Mouse (Mus musculus) yolk sac, embryonic 10.5 days (tissue): ENCODE measurements around the gene Uvrag.

Experiments used
- DNase-seq: peaks from one replicate; pipeline ENCODE4 v3.0.0-alpha.2; 2017; ENCODE audit warnings: low spot score

The Uvrag gene

DNA sequence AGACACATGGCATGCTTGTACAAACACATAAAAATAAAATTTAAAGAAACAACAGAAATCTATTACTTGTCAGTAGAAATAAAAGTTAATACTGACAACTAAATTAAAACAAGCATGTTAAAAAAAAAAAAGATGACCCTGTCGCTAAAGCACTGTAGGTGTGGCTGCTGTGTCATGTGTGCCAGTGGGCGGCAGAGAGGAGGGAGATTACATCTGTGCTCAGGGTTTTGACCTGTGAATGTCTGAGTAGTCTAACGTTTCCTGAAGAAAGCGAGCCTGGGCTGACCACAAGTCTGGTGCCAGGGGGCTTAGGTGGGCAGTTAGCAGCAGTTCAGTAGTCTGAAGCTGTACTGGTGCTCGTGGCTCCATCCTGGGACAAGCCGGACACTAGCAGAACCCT lies 205.2 kb downstream of the Uvrag start:
- DNase-seq: no peak

DNA sequence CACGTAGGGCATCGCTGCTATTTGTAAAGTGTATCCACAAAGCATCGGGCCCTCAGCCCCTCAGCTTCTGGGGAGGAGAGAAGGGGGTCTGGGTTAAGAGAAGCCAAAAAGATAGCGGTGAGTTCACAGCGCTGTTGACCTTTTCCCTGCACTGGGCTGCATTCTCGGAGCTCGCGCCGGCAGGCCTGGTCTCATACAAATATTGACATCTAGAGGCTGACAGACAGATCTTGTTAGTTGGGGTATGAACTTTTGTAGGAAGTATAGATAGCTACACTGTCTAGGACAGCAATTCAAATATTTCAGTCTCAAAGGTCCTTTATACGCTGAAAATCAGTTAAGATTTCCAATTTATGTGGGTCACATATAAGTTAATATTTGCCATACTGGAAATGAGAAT lies 205.7 kb downstream of the Uvrag start:
- DNase-seq: peak; percentile 36

DNA sequence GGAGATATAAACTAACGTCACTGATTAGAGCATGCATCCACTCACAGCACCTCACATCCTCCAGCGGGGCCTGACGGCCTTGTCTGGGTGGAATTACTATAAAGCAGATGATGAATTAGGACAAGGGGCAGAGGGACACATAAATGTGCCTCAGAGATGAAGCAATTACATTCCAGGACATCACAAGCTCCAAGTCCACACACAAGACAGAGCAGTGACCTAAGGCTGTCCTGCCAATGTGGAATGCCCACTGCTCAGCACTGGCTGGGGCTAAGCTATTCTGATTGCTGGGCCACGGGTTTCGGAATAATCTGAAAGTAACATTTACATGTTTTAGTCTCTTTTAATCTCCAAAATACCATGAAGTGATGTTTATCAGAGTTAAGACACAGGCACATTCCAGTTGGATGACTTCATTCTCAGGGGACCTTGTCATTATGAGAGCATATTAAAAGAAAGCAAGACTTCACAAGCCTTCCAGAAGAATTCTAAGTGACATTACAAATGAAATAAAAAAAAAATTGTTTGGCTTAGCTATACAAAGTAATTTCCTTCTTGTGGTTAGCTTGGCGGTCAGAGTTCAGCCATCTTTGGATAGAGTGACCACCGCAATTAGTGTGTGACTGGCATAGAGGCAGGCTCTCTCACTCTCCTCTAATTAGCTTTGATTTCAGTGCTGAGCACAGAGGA lies 212.5 kb downstream of the Uvrag start:
- no peak for DNase-seq

DNA sequence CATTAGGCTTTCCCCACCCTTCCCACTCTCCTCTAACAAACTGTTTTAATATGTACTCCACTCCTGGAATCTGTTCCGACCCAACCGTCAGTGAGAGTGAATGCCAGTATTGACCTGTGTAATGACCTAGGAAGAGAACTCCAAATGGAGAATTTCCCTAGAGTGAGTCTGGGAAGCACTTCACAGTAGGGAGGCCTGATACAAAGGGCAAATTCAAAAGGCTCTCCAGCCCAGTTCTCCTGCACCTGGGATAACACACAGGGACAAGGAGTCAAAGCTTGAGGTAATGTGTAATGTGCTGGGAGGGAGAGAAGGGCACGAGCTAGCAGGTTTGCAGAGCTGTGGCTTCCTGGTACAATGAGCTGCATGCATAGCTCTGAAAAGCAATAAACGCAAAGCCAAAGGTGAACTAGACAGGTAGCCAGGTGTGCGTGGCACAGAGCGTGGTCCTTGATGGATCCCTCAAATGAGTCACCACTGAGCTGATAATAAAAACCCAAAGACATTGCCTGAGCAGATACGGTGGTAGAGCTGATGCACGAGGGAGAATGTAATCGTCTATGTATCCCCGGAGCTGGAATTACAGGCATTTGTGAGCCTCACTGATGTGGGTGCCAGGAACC lies 213.9 kb downstream of the Uvrag start:
- no peak for DNase-seq

DNA sequence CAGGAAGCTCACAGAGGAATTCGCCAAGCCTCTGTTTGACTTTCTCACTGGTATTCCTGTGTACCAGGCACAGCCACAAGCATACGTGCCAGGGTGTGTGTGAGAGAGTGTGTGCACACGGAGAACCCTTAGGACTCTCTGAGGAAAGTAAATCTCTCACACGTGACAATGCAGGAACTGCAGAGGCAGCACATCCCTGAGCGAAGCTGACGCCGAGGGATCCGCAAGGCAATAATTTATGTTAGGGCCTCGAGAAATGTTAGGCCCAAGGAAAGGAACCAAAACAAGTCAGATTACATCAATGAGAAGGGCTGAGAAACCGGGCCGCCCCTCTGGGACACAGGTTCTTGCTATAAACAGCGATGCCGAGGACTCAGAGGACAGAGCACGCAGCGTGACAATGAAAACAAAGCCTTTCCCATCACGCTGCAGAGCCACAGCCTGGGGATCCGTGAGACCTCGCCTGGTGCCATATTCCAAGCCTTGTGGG lies 216.5 kb downstream of the Uvrag start:
- no peak for DNase-seq

DNA sequence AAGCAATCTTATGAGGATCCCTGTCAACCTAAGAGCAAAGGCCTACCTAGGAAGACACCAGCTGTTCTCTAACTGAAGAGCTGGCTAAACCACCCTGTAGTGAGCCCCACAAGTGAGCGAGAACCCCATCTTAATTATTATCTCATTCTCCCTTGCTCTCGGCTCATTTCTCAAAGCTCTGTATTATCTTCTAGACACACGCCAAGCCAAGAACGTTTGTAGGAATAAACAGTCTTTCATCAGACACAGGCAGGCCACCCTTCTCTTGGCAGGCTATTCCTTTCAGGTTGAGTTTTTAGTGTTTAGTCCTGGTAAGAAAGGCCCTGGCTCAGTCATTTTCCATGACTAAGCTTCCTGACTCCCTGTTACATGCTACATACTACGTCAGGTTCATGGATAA lies 218.0 kb downstream of the Uvrag start:
- no peak for DNase-seq

DNA sequence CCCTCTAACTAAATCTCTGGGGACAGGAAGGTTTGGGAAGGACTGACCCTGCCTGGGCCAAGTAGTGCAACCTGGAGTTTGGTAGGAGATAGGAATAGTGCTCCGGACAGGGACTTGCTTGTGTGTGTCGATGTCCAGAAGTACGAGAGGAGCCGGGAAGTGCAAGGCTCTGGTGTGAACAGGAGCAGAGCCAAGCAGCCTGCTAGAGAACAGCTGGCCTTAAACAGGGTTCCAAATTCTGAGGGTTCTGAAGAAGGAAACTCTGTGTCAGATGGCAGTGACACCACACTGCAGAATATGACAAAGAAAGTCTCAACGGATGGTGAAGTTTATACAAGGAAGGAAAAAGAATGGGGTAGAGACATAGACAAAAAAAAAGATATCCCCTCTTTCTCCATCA lies 223.5 kb downstream of the Uvrag start:
- DNase-seq: no peak

DNA sequence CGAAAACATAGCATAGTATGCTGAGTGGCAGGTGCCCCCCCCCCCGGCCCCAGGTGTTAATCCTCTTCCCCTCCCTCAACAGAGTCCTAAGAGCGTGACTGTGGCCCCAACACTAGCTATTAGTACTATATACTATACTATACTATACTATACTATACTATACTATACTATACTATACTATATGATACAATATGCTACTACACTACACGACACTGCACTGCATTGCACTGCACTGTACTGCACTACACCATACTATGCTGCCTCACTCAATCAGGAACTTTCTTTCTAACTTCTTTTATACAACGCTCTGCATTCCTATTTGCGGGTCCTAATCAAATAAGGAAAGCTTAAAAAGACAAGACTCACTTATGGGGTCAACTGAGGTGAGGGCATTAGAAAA lies 224.4 kb downstream of the Uvrag start:
- DNase-seq: no peak

DNA sequence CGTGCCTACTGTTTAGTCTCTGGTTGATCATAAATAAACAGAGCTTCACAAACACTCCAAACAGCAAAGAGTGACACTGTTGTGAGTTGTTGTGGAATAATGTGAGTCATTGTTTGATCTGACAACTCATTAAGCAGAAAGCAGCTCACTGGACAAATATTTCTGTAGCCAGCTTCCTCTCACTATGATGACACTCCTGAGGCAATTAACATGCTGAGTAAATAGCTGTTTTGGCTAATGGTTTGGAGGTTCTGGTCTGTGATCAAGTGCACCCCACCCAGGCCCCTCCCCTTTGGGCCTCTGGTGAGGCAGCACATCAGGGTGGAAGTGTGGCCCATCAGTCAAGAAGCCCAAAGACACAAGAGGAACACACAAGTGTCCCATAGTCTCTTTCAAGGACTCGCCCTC lies 228.0 kb downstream of the Uvrag start:
- DNase-seq: no peak

DNA sequence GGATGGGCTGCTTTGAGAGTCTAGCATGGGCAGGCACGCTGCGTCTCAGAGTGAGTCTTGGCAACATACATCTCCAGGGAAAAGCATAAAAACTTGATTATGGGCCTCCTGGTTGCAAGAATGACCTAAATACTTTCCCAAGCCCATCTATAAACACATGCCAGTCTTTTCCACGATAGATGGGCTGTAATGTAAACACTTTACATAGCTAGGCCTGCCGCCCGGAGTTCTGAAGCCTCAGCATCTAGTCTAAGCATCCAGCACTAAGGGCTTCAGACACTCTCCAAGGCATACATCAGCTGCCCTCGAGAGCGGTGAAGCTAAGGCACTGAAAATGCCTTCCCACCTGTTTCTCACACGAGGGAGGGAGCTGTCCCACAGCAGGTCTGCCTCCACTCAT lies 229.7 kb downstream of the Uvrag start:
- peak; percentile 58 for DNase-seq

DNA sequence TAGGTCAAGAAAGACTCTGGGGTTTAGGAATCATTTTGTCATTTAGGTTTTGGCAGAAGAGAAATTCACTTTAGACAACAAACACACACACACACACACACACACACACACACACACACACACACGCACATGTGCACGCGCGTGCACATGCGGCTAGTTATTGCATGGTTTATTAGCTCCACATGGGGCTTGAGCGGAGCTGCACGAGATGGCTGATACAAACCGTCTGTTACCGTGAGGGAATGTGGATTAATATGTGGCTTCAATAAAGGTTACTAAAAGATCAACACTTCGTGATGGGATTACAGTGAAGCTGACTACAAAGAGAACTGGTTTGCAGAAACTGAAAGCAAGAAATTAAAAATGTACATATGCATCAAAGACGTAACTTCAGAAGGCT lies 230.2 kb downstream of the Uvrag start:
- no peak for DNase-seq

DNA sequence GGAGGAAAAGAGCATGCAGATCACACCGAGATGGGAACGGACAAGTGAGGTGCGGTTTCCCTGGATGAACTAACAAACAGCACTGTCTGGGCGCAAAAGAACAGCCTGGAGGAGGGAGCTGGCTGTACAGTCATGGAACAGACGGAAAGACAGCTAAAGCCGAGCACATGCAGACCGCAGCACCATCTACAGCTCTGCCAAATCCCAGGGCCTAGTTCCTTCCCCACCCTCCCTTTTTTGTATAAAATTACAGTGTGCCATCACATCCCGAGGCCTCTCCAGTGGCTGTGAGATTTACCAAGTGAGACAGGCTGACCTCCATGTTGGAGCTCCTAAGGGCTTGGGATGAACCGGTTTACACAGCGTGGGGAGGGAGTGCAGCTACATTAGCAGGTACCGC lies 230.8 kb downstream of the Uvrag start:
- no peak for DNase-seq

DNA sequence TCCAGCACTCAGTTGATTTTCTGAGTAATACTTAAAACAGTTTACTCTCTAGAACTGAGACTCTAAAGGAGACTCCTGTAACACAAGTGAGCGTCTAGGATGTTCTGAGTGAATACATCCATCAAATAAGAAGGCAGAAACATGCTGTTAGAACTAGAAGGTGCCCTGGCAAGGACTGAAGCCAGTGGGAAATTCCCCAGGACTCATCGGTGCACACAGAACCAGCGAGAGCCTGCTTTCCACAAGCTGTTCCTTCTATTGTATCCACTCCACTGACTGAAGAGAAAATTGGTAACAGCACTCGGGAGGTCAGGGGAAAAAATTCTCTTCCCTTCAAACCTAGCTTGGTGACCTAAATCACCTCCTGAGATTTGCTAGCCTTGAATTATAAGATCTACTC lies 233.5 kb downstream of the Uvrag start:
- DNase-seq: no peak

DNA sequence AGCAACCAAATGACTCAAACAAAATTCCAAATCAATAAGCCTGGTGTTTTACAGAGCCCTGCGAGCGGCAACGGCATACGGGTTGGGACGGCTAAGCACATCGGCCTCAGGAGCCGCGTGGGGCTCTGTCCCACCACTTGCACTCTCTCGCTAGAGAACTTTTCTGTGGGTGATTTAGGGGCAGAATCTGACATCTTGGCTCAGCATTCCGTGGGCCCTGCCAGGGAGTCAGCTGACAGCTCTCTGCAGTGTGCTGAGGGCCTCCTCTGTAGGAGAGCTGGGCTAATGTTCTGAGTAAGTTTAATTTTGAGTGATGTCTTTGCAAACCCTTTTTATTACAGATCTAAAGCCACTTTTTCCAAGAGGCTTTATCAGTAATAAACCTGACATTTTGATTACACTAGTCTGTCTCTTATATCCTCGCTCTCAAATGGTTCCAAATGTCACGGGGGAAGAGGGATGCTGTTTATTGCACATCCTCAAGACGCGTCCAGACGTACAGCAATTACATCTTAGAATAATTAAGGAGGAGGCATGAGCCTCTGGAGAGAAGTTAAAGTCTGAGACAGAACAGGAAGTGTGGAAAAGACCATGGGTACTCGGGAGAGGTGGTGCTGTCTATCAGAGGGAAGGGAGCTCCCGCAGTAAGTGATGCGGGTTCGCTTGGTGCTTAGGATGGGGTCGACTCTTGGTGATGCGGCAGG lies 236.1 kb downstream of the Uvrag start:
- no peak for DNase-seq

DNA sequence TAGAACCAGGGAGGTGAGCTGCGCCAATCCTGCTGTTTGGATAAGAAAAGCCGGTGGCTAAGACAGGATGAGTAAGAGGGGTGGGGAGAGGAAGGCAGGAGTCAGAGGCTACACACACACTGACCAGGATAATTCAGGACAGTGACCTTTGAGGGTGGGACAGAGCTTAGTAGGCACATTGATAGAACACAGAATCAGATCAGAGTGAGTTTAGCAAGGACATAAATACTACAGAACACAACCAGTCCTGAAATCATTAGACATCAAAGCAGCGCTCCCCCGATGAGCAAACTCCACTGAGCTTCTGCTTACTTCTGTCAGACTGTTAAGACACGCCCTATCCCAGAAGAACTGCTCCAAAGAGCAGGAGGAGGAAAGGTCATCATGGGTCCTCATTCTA lies 237.1 kb downstream of the Uvrag start:
- peak; percentile 49 for DNase-seq

DNA sequence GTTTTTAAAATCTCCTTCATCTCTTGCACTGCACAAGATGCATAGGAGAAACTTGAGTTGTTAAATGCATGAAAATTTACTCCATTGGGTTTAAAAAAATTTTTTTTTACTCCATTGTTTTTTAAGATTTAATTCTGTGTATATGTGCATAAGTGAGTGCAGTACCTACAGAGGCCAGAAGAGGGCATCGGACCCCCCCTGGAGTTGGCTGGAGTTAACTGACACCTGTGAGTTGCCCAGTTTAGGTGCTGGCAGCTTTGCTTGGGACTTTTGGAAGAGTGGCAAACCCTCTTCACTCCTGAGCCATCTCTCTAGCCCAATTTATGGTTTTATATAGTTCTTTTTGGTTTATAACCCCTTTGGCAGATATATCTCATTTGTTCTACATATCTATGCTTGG lies 239.8 kb downstream of the Uvrag start:
- no peak for DNase-seq

DNA sequence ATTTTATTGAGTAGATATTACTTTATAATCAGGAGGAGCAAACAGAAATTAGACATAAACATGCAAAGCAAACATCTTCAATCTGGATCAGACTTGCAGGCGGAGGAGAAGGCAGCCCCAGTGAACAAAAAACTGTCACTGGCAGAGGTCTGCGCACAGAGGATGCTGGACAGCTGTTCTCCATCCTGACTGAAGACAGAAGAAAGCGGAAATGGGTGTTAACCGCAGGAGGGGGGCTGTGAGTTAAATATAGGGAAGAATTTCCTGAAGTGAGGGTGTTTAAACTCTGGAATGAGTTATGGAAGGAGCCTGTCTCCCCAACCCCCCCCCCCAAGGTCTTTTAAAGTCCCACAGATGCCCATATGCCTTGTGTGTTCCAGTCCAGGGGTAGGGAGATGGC lies 241.1 kb downstream of the Uvrag start:
- no peak for DNase-seq

DNA sequence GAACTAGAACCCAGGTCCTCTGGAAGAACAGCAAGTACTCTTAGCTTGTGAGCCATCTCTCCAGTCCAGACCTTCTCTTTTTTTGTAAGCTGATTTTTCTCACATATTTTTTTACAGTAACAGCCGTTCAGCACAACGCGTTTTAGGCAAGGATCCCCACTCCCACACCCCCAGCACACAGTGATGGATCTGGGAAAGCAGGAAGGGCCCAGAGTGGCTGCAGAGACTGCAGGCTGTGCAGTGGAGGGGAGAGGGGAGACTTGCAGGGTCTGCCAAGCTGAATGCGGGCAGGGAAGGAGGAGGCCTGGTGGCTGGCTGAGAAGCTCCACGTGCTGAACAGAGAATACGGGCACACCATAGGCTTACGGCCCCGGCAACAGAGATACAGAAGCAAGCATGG lies 243.6 kb downstream of the Uvrag start:
- DNase-seq: no peak

DNA sequence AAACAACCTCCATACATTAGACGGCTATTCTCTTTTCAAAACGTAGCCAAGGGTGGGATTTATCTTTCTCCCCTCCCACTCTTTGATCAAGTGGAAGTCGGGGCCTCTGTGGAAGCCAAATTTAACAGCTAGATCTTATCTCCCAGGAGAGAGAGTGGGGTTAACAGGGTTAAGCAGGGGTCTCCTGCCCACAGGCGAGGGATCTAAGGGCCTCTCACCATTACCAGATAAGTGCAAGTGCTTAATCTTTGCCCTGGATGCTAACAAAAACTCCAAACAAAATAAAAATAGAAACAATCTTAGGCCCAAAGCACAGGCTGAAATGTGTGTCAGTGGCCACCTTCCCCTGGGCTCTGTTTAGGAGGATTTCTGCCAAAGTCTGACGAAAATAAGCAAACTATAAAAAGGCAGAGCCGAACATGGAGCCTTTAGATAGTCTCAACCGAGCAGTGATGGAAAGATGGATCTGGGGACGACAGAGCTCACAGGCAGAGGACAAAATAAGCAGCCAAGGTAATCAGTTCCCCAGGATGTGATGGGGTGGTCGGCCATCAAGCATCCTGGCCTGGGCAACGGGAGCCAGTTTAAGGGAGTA lies 245.3 kb downstream of the Uvrag start:
- no peak for DNase-seq

DNA sequence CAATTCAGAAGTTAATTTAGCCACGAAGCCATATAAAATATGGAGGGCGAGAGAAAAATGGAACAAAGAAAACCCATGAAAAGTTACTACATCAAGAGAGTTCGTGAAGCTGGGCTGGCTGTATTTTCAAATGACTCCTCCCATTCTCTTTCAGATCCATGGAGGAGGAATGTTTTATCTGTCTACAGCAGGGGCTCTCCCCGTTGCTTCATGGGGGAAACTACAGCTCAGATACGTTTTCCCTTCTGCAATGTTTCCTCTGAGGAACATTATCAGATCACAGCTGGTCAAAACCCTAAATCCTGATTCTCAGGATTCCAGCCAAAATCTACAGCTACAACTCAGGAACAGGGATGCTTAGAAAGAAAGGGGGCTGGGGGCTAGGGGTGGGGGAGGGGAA lies 246.2 kb downstream of the Uvrag start:
- no peak for DNase-seq

DNA sequence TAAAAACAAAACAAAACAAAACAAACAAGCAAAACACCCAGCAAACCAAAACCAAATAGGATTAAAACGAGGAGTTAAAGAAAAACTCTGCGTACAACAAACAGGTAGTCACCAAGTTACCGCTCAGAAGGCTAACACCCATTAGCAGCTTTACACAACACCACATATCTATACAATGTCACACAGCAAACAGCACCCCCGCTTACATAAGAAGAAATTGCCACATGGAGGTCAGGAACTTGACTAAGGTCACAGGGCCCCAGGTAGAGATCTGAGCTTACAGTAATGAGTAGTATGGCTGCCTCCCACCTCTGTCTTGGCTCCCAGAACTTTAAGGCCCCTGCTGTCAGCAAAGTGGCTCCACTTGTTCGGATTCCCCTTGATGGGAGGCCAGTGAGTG lies 246.6 kb downstream of the Uvrag start:
- DNase-seq: no peak

DNA sequence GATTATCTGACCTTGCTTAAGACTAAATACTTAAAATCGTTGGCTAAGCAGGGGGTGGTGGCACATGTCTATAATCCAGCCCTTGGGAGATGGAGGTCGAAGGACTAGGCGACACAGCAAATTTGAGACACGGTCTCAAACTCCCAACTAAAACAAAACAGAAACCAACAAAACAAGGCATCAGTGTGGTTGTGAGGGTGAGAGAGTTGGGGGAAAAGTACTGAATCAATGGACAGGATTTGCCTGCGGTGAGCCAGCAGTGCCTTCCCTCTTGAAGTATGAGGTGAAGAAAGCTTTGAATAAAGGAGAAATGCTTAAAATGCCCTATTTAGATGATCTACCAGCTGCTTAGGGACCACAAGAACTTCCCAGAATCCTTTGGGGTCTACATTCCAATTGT lies 247.8 kb downstream of the Uvrag start:
- DNase-seq: no peak

DNA sequence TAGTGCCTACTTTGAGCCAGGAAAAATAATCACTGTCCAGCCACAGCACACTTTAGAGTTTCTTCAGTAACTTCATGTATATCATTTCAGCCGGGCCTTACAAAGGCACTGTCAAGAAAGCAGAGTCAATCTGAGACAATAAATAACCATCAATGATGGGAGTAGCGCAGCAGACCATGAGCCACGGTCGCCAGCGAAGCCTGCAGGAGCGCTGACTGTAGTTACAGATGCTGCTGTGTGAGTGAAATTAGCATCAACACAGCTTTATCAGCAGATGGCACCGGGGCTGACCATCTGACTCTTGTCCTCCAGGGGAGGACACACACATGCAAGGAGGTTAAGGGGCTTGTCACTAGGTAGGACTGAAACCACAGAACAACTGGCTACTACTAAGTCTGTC lies 251.7 kb downstream of the Uvrag start:
- DNase-seq: no peak
